ENCODE assay signal across 8 mouse cellular contexts in the genomic region with DNA sequence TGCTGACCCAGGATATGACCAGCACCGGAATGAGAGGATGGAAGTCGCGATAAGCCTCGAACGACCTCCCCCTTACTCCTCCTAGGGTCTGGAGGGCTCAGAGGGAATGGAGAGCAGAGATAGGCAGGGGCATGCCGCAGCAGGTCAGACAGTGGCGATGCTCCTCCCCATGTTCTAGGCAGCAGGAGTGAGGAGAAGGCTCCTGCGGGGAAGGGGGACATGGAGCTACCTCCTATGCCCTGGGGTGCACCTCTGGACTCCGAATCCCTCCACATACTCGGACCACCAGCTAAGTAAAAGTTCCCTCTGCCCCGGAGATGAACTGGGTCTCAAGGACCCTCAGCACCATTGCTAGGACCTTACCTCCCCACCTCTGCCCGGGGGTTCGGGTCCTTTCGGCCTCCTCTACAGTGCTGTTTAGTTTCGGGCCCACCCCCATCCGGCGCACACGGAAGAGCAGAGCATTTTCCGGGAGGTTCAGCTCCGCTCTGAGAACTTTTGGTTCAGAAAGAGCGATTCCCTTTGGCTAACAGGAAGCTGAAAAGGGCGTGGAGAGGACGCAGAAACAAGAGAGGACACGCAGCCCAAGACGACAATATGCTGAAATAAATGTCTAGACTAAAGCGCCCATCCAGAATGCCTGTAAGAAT. TPM values are rescaled to one million over a fixed set of nuclear protein-coding genes. Genes with fewer than 3 reads are reported as not detected.
DNase-seq lines count a peak whose midpoint lies in the region; ATAC-seq and TF ChIP-seq lines count a peak whose summit lies in the region.

No protein-coding gene starts in this region.

- no peak overlapping the region for H3K27ac ChIP-seq in forebrain, embryonic 13.5 days
- no peak overlapping the region for H3K27ac ChIP-seq in hindbrain, postnatal 0 days
- no peak overlapping the region for H3K27ac ChIP-seq in liver, embryonic 15.5 days (replicated peaks)
- H3K27ac ChIP-seq in neural tube, embryonic 11.5 days (ENCODE audit: low read depth, low read length): no peak overlapping the region

- no peaks in the 10 kb centered on the region for H3K9me3 ChIP-seq in forebrain, embryonic 13.5 days (replicated peaks)
- H3K9me3 ChIP-seq in hindbrain, postnatal 0 days (ENCODE audit: low read length): no peaks in the 10 kb centered on the region
- no peaks in the 10 kb centered on the region for H3K9me3 ChIP-seq in liver, embryonic 15.5 days (replicated peaks)
- no peaks in the 10 kb centered on the region for H3K9me3 ChIP-seq in neural tube, embryonic 11.5 days (ENCODE audit: control insufficient read depth, low read length)

- peaks cover 20% of the 10 kb centered on the region for H3K27me3 ChIP-seq in forebrain, embryonic 13.5 days
- H3K27me3 ChIP-seq in hindbrain, postnatal 0 days (ENCODE audit: insufficient read depth, low read length): no peaks in the 10 kb centered on the region
- peaks cover 44% of the 10 kb centered on the region for H3K27me3 ChIP-seq in liver, embryonic 15.5 days
- H3K27me3 ChIP-seq in neural tube, embryonic 11.5 days (ENCODE audit: control insufficient read depth, insufficient read depth, low read length): no peaks in the 10 kb centered on the region

- H3K9ac ChIP-seq in forebrain, embryonic 13.5 days: peak overlapping the region; percentile 75
- peak overlapping the region; percentile 65 for H3K9ac ChIP-seq in hindbrain, postnatal 0 days (replicated peaks; ENCODE audit: low read length)
- peak overlapping the region; percentile 37; the same call in 1 of the 2 replicates for H3K9ac ChIP-seq in liver, embryonic 15.5 days
- H3K9ac ChIP-seq in neural tube, embryonic 11.5 days (ENCODE audit: low read length): peak overlapping the region; percentile 62

- TF ChIP-seq CTCF in hindbrain, postnatal 0 days (IDR thresholded peaks at IDR 0.05; ENCODE audit: low read depth): no peak

- intact Hi-C loops in left cerebral cortex, postnatal 14 days (cut with DNase I): no loop called here

- peak; percentile 12 to 15 for DNase-seq in spleen, postnatal 10 days (ENCODE audit: low spot score in 2 of 2)
- DNase-seq in spleen, adult 12 weeks (ENCODE audit: low spot score): no peak
- peak; percentile 5 for DNase-seq in hindbrain, postnatal 0 days (ENCODE audit: low spot score)
- DNase-seq in neural tube, embryonic 11.5 days (ENCODE audit: low spot score): peak; percentile 26
- DNase-seq in left cerebral cortex, postnatal 14 days (ENCODE audit: low spot score in 2 of 2): no peak
- no peak for DNase-seq in spleen, postnatal 36 days (ENCODE audit: low spot score in 2 of 2)

- no peaks in the 10 kb centered on the region for H3K36me3 ChIP-seq in forebrain, embryonic 13.5 days (ENCODE audit: poor library complexity, severe bottlenecking)
- no peaks in the 10 kb centered on the region for H3K36me3 ChIP-seq in hindbrain, postnatal 0 days (ENCODE audit: insufficient read depth, low read length)
- no peaks in the 10 kb centered on the region for H3K36me3 ChIP-seq in liver, embryonic 15.5 days (replicated peaks)
- no peaks in the 10 kb centered on the region for H3K36me3 ChIP-seq in neural tube, embryonic 11.5 days (ENCODE audit: control insufficient read depth, insufficient read depth, low read length)

- peak; percentile 38 for ATAC-seq in forebrain, embryonic 13.5 days
- ATAC-seq in hindbrain, postnatal 0 days: peak; percentile 64
- no peak; the same call in 1 of the 2 replicates for ATAC-seq in liver, embryonic 15.5 days (ENCODE audit: insufficient read depth)
- ATAC-seq in neural tube, embryonic 11.5 days (ENCODE audit: insufficient read depth, low FRiP score, low TSS enrichment): peak; percentile 55

- 3% methylated on average over 26 of the region's 26 CpGs for WGBS in forebrain, embryonic 13.5 days
- WGBS in hindbrain, postnatal 0 days: 7% methylated on average over 26 of the region's 26 CpGs
- 5% methylated on average over 26 of the region's 26 CpGs for WGBS in liver, embryonic 15.5 days (ENCODE audit: insufficient replicate concordance)
- WGBS in neural tube, embryonic 11.5 days: 2% methylated on average over 26 of the region's 26 CpGs

- peak overlapping the region; percentile 95 for H3K4me2 ChIP-seq in forebrain, embryonic 13.5 days
- H3K4me2 ChIP-seq in hindbrain, postnatal 0 days (ENCODE audit: low read depth, low read length): peak overlapping the region; percentile 91
- peak overlapping the region; percentile 84 for H3K4me2 ChIP-seq in liver, embryonic 15.5 days
- H3K4me2 ChIP-seq in neural tube, embryonic 11.5 days (ENCODE audit: low read depth): peak overlapping the region; percentile 96

- H3K4me1 ChIP-seq in forebrain, embryonic 13.5 days: peaks cover 18% of the 10 kb centered on the region
- H3K4me1 ChIP-seq in hindbrain, postnatal 0 days (ENCODE audit: insufficient read depth, low read length): peaks cover 8% of the 10 kb centered on the region; the same call in 1 of the 2 replicates
- H3K4me1 ChIP-seq in liver, embryonic 15.5 days (replicated peaks): peaks cover 17% of the 10 kb centered on the region
- peaks cover 2% of the 10 kb centered on the region; the same call in 1 of the 2 replicates for H3K4me1 ChIP-seq in neural tube, embryonic 11.5 days (ENCODE audit: control insufficient read depth, insufficient read depth, low read length)

- H3K4me3 ChIP-seq in forebrain, embryonic 13.5 days: peak overlapping the region; percentile 67
- peak overlapping the region; percentile 59 for H3K4me3 ChIP-seq in hindbrain, postnatal 0 days (ENCODE audit: low read length)
- H3K4me3 ChIP-seq in liver, embryonic 15.5 days (replicated peaks): peak overlapping the region; percentile 60
- H3K4me3 ChIP-seq in neural tube, embryonic 11.5 days (ENCODE audit: low read depth, low read length): peak overlapping the region; percentile 55

RNA-seq across cellular contexts. Expression of gene Dgkh, which starts 7.1 kb away (rescaled TPM):
- polyA plus RNA-seq in forebrain, embryonic 13.5 days (2015; fragmentation: Nextera tagmentation; extraction: Ambion mirVana): 1.2 and 1.4 TPM in 2 replicates
- 9.0 and 9.2 TPM in 2 replicates for total RNA-seq in hindbrain, postnatal 0 days (2014; rRNA removed)
- 2.1 and 2.7 TPM in 2 replicates for polyA plus RNA-seq in hindbrain, postnatal 0 days (2015; fragmentation: Nextera tagmentation; extraction: Ambion mirVana)
- 0.25 and 0.39 TPM in 2 replicates for polyA plus RNA-seq in liver, embryonic 15.5 days (2015; fragmentation: Nextera tagmentation; extraction: Ambion mirVana)
- 8.2 and 8.3 TPM in 2 replicates for polyA plus RNA-seq in neural tube, embryonic 11.5 days (2014; fragmentation: Nextera tagmentation; extraction: Ambion mirVana)
- 10 to 100 TPM; 83.6 to 95.7 TPM for total RNA-seq in left cerebral cortex, postnatal 14 days (2021)

Comparison
In these comparisons a context has a peak if more than half of its experiments do, and no peak if none do; other contexts are left out.
1. DNase-seq: peak in spleen, postnatal 10 days (2 of 2), hindbrain, postnatal 0 days (single experiment) and neural tube, embryonic 11.5 days (single experiment); none in spleen, adult 12 weeks (single experiment), left cerebral cortex, postnatal 14 days (0 of 2) and spleen, postnatal 36 days (0 of 2).
2. Peak in every context shown above with its lines, with median percentiles within 50 percentile points of each other: H3K4me2 ChIP-seq, H3K4me3 ChIP-seq and H3K9ac ChIP-seq.